Comparison of ENCODE assay signal across 26 mouse cellular contexts in the genomic region with DNA sequence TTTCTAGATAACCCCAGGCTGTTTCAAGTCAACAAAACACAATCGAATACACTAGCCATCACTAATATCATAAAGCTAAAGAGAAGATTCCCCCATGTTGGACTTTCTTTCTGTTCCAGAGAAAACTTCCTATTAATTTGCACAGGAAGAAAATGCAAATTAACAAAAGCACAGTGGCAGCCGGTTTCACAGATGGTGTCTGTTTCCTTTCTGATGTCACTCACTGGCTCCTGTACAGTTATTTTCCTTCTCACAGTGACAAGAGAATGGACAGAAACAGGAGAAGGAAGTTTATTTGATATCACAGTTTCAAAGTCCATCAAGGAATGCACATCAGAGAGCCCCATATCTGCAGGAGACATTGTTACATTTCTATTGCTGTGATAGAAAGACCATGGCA.
A peak's percentile ranks its signal among the peaks of the same experiment; 100 is the strongest.
DNase-seq lines count a peak whose midpoint lies in the region; ATAC-seq and TF ChIP-seq lines count a peak whose summit lies in the region.
"Had no signal": no experiment of that assay in that cellular context is flagged by ENCODE, and none has a peak within 500 bp of the region (broad histone marks: within the 10 kb centered on the region; RNA-seq: fewer than 3 reads in every experiment).

No protein-coding gene starts in this region.

- no peak overlapping the region for H3K4me3 ChIP-seq in forebrain, embryonic 13.5 days
- no peak overlapping the region for H3K4me3 ChIP-seq in forebrain, embryonic 12.5 days (replicated peaks)
- no peak overlapping the region for H3K4me3 ChIP-seq in forebrain, postnatal 0 days (ENCODE audit: low read depth, low read length)
- H3K4me3 ChIP-seq in kidney, embryonic 14.5 days (ENCODE audit: low read length): no peak overlapping the region
- H3K4me3 ChIP-seq: embryonic facial prominence, embryonic 15.5 days; heart, embryonic 12.5 days; hindbrain, embryonic 10.5 days; intestine, embryonic 15.5 days; limb, embryonic 15.5 days; midbrain, embryonic 15.5 days; neural tube, embryonic 12.5 days; stomach, embryonic 15.5 days had no signal

- H3K4me1 ChIP-seq in forebrain, embryonic 13.5 days: no peaks in the 10 kb centered on the region
- no peaks in the 10 kb centered on the region for H3K4me1 ChIP-seq in forebrain, embryonic 12.5 days
- H3K4me1 ChIP-seq in forebrain, postnatal 0 days (ENCODE audit: insufficient read depth): no peaks in the 10 kb centered on the region
- no peaks in the 10 kb centered on the region for H3K4me1 ChIP-seq in kidney, embryonic 14.5 days (ENCODE audit: control insufficient read depth, insufficient read depth, low read length)
- H3K4me1 ChIP-seq: embryonic facial prominence, embryonic 15.5 days; heart, embryonic 12.5 days; hindbrain, embryonic 10.5 days; intestine, embryonic 15.5 days; limb, embryonic 15.5 days; midbrain, embryonic 15.5 days; neural tube, embryonic 12.5 days; stomach, embryonic 15.5 days had no signal

- peak; percentile 61 for DNase-seq in brain, adult 2 months (ENCODE audit: low read depth, low spot score)
- DNase-seq in forebrain, postnatal 0 days: peak; percentile 68
- peak; percentile 3 to 59 for DNase-seq in layer of hippocampus, postnatal 14 days (ENCODE audit: low spot score in 2 of 2)
- DNase-seq in kidney, postnatal 36 days: no peak
- DNase-seq: adrenal gland, postnatal 25 days; gastrocnemius, postnatal 14 days; heart, adult 11 months; heart, postnatal 10 days; kidney, adult 9 months; kidney, postnatal 4 days; left cerebral cortex, postnatal 4 days; lung, embryonic 14.5 days; lung, postnatal 4 days had no signal

- 87% methylated on average over 2 of the region's 2 CpGs for WGBS in forebrain, embryonic 13.5 days
- 89% methylated on average over 2 of the region's 2 CpGs for WGBS in forebrain, embryonic 12.5 days
- WGBS in forebrain, postnatal 0 days: 61% methylated on average over 2 of the region's 2 CpGs
- 94% methylated on average over 2 of the region's 2 CpGs for WGBS in kidney, embryonic 14.5 days

- H3K27me3 ChIP-seq in forebrain, embryonic 13.5 days: no peaks in the 10 kb centered on the region
- no peaks in the 10 kb centered on the region for H3K27me3 ChIP-seq in forebrain, embryonic 12.5 days
- H3K27me3 ChIP-seq in forebrain, postnatal 0 days (ENCODE audit: insufficient read depth, low read length): no peaks in the 10 kb centered on the region
- H3K27me3 ChIP-seq in kidney, embryonic 14.5 days (ENCODE audit: control insufficient read depth, insufficient read depth, low read length): no peaks in the 10 kb centered on the region
- H3K27me3 ChIP-seq: embryonic facial prominence, embryonic 15.5 days; heart, embryonic 12.5 days; intestine, embryonic 15.5 days; limb, embryonic 15.5 days; midbrain, embryonic 15.5 days; neural tube, embryonic 12.5 days; stomach, embryonic 15.5 days had no signal

- no peak for TF ChIP-seq CTCF in forebrain, postnatal 0 days (IDR thresholded peaks at IDR 0.05; ENCODE audit: low read depth)

- ATAC-seq in forebrain, embryonic 13.5 days: peak; percentile 27; the same call in 1 of the 2 replicates
- ATAC-seq in forebrain, embryonic 12.5 days (ENCODE audit: low FRiP score): no peak
- ATAC-seq in forebrain, postnatal 0 days: no peak; the same call in 1 of the 2 replicates
- ATAC-seq in kidney, embryonic 14.5 days (ENCODE audit: low FRiP score, low TSS enrichment): no peak
- ATAC-seq: hindbrain, embryonic 16.5 days; intestine, embryonic 15.5 days; midbrain, embryonic 15.5 days had no signal

- no peaks in the 10 kb centered on the region for H3K9me3 ChIP-seq in forebrain, embryonic 13.5 days (replicated peaks)
- no peaks in the 10 kb centered on the region for H3K9me3 ChIP-seq in forebrain, embryonic 12.5 days
- no peaks in the 10 kb centered on the region for H3K9me3 ChIP-seq in forebrain, postnatal 0 days (ENCODE audit: low read length)
- no peaks in the 10 kb centered on the region for H3K9me3 ChIP-seq in kidney, embryonic 14.5 days (ENCODE audit: control insufficient read depth, low read length)
- H3K9me3 ChIP-seq: embryonic facial prominence, embryonic 15.5 days; heart, embryonic 12.5 days; hindbrain, embryonic 10.5 days; intestine, embryonic 15.5 days; limb, embryonic 15.5 days; midbrain, embryonic 15.5 days; neural tube, embryonic 12.5 days; stomach, embryonic 15.5 days had no signal

- no peak overlapping the region for H3K4me2 ChIP-seq in forebrain, embryonic 13.5 days
- no peak overlapping the region for H3K4me2 ChIP-seq in forebrain, embryonic 12.5 days
- H3K4me2 ChIP-seq in forebrain, postnatal 0 days (ENCODE audit: low read depth): no peak overlapping the region
- no peak overlapping the region for H3K4me2 ChIP-seq in kidney, embryonic 14.5 days (replicated peaks; ENCODE audit: low read depth, low read length)
- H3K4me2 ChIP-seq: embryonic facial prominence, embryonic 15.5 days; heart, embryonic 12.5 days; intestine, embryonic 15.5 days; limb, embryonic 15.5 days; lung, embryonic 14.5 days; midbrain, embryonic 15.5 days; neural tube, embryonic 12.5 days; stomach, embryonic 15.5 days had no signal

- no peak overlapping the region for H3K27ac ChIP-seq in forebrain, embryonic 13.5 days
- no peak overlapping the region for H3K27ac ChIP-seq in forebrain, embryonic 12.5 days
- no peak overlapping the region for H3K27ac ChIP-seq in forebrain, postnatal 0 days (ENCODE audit: low read depth, low read length)
- no peak overlapping the region for H3K27ac ChIP-seq in kidney, embryonic 14.5 days (ENCODE audit: low read depth, low read length)
- H3K27ac ChIP-seq: embryonic facial prominence, embryonic 15.5 days; hindbrain, embryonic 10.5 days; intestine, embryonic 15.5 days; limb, embryonic 15.5 days; liver, embryonic 14.5 days; midbrain, embryonic 15.5 days; neural tube, embryonic 12.5 days; stomach, embryonic 15.5 days had no signal

- no peaks in the 10 kb centered on the region for H3K36me3 ChIP-seq in forebrain, embryonic 13.5 days (ENCODE audit: poor library complexity, severe bottlenecking)
- H3K36me3 ChIP-seq in forebrain, embryonic 12.5 days (replicated peaks): no peaks in the 10 kb centered on the region
- H3K36me3 ChIP-seq in forebrain, postnatal 0 days (ENCODE audit: insufficient read depth): no peaks in the 10 kb centered on the region
- H3K36me3 ChIP-seq in kidney, embryonic 14.5 days (ENCODE audit: control insufficient read depth, insufficient read depth, low read length): no peaks in the 10 kb centered on the region
- H3K36me3 ChIP-seq: embryonic facial prominence, embryonic 15.5 days; heart, embryonic 12.5 days; hindbrain, embryonic 10.5 days; intestine, embryonic 15.5 days; limb, embryonic 15.5 days; midbrain, embryonic 15.5 days; neural tube, embryonic 12.5 days; stomach, embryonic 15.5 days had no signal

- H3K9ac ChIP-seq in forebrain, embryonic 13.5 days: no peak overlapping the region
- H3K9ac ChIP-seq in forebrain, embryonic 12.5 days: no peak overlapping the region
- H3K9ac ChIP-seq in forebrain, postnatal 0 days: no peak overlapping the region
- no peak overlapping the region for H3K9ac ChIP-seq in kidney, embryonic 14.5 days (ENCODE audit: low read depth, low read length)
- H3K9ac ChIP-seq: embryonic facial prominence, embryonic 15.5 days; heart, embryonic 12.5 days; intestine, embryonic 15.5 days; limb, embryonic 15.5 days; liver, embryonic 14.5 days; lung, embryonic 14.5 days; midbrain, embryonic 15.5 days; neural tube, embryonic 12.5 days; stomach, embryonic 15.5 days had no signal

Comparison
In these comparisons a context has a peak if more than half of its experiments do, and no peak if none do; other contexts are left out.
1. DNase-seq: peak in brain, adult 2 months (single experiment), forebrain, postnatal 0 days (single experiment) and layer of hippocampus, postnatal 14 days (2 of 2); none in kidney, postnatal 36 days (0 of 2).